Mouse (Mus musculus) spleen, postnatal 10 days (tissue): ENCODE results near the gene Mrpl50.
"Not testable (repeated sequence)": the region's sequence is repeated elsewhere in the genome, so short reads cannot be mapped to it uniquely, and the experiment has no call there.

Experiments used
- DNase-seq, 2 experiments: peaks; one replicate each; pipeline ENCODE4 v3.0.0; 2021 to 2022; ENCODE audit warnings: low spot score in 2 of 2

Mrpl50 gene

DNA sequence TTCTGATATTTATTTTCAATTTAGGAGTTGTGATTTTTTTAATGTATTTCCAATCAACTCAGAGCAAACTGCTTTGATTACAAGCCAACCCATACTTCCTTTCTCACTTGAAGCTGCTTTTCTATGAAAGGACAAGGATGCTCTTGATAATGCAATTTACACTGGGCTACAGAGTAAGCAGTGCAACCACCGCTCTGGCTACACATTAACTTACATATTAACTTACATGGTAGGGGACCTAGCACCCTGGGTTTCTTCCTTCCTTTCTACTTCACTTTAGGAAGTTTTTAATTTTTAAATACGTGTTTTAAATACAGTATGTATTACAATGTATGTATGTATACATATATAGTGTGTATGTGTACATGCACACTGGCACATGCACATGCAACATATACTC lies 11.7 kb downstream of the Mrpl50 start:
- DNase-seq = no peak

DNA sequence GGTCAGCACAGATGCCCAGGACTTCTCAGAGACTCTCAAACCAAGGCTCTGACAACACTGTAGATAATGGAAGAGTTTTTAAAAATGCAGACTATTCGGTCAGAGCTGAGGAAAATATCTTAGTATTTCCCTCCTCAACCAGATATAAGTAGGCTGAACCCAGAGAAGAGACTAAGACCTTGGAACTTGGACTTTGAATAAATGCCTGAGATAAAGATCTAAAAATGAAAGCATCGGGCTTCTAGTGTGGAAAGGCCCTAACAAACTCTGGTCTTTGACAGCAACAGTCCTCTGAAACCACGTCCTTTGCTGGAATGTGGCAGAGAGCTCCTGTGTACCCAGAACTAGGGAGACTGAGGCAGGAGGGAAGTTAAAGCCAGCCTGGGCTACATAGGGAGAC lies 14.5 kb downstream of the Mrpl50 start, which contains the start of gene Baat:
Gene Baat, minus strand, starts transcription at position 172 of the 400 bp plus-strand sequence.
- DNase-seq = no peak

DNA sequence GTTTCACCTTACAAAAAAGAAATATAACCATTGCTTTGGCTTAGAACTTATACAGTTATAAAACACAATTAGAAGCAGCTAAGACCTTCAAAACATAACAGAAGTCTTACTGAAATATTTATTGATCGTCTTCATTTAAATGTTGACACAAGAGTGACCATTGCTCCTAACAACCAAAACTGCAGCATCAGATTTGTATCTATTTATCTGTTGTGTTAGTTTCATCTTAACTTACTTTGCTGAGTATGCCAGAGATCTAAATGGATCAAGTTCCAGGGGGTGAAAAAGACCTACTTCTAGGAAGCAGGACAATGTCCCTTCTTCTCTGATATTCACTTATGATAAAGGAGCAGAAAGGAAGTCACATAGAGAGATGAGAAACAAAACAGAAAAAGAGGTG lies 17.3 kb downstream of the Mrpl50 start:
- no peak for DNase-seq

DNA sequence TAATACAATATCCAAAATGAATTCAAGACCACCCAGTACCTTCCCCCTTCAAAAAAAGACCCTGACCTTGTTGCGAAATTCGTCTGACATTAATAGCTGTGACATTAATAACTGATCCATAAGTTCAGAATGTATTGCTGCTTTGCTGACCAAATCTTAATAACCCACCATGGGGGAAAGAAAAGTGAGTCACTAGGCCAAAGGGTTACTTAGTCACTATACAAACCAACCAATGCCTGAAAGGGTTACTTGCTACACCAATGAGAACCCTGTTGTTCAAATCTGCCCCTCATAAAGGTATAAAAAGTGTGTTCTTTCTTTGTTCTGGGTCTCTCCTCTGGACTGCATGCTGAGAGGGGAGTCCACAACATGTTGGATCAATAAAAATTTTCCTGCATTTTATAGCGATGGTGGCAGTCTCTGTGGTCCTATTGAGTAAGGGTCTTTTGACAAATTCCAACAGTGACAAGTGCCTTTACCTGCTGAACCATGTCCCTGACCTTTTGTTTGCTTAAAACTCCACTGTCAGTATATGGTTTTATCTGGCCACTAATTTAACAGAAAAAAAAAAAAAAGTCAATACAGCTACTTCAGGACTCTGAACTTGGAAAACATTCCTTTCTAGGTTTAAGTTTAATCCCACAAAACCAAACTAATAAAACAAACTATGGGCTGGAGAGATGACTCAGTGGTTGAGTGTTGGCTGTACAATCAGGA lies 34.8 kb downstream of the Mrpl50 start:
- not testable (repeated sequence) for DNase-seq

DNA sequence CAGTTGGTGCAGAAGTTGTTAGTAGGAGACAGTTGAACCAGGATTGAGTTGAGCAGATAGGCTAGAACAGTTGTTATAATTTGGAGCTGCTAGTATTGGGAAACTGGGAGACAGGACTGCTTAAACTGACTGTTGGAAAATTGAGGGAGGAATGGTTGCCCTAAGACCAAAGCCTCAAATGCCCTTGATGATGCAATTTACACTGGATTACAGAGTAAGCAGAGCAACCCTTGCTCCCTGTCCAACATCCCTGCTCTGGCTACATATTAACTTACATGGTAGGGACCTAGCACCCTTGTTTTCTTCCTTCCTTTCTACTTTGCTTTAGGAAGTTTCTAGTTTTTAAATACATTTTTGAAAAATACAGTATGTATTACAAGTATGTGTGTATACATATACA lies 35.5 kb downstream of the Mrpl50 start:
- DNase-seq = no peak

DNA sequence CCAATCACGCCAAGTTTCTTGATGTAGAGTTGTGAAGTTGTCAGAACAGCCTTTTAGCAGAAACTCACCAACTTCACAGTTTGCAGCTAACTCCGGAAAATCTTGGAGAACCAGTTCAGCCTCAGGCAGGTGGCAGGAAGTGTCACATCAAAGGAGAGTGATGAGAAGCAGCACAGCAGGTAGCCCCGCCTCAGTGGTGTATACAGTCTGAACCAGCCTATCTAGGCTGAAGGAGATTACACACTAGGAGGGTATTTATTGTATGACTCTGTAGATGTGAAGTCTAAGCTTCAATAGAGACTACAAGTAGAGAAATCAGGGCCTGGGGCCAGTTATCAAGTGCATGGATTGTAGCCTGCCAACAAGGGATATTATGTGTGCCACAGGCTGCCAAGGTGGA lies 40.0 kb downstream of the Mrpl50 start:
- DNase-seq = no peak

DNA sequence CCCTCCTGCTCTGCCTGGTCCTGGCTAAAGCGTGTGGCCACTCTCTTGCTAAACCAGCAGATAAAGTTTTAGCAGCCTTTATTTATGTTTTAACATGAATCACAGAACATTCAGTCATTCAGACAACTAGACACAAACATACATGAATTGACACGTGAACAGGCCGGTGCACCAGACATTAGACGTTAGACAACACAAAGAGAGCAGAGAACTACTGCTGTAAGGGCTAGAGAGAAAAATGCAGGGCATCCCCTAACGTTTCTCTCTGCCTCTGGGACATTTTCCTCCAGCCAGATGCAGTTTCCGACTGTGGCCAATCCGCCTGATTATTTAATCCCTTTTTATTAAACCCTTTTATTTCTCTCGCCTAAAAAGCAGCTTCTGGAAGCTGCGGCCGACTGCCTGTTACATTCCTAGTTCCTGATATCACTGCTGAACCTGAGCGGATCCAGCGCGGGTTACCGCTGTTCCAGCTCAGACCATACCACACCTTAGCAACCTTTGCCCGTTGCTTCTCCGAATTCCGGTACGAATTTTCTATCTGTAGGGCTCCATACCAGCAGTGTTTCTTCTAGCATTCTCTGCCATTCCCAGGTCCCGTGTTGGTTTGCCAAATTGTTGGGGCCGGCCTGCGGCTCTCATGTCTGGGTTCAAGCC lies 40.7 kb downstream of the Mrpl50 start:
- no peak for DNase-seq

DNA sequence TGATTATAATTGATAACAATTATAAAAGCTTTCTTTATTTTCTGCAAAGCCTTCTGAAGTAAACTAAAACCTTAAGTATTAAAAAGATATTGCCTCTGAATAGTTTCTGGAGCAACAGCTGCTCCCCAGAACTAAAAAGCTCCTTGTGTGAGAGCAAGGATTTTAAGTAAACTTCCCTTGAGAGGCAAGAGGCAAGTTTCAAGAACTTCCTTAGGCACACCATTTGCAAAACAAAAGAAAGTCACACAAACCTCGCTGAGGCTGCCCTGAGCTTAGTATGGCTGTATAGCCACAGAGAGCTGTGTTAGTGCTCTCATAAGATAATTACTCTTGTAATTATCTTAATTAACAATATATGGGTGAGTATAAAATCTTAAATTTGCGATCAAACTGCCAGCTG lies 41.9 kb downstream of the Mrpl50 start:
- DNase-seq = not testable (repeated sequence)

DNA sequence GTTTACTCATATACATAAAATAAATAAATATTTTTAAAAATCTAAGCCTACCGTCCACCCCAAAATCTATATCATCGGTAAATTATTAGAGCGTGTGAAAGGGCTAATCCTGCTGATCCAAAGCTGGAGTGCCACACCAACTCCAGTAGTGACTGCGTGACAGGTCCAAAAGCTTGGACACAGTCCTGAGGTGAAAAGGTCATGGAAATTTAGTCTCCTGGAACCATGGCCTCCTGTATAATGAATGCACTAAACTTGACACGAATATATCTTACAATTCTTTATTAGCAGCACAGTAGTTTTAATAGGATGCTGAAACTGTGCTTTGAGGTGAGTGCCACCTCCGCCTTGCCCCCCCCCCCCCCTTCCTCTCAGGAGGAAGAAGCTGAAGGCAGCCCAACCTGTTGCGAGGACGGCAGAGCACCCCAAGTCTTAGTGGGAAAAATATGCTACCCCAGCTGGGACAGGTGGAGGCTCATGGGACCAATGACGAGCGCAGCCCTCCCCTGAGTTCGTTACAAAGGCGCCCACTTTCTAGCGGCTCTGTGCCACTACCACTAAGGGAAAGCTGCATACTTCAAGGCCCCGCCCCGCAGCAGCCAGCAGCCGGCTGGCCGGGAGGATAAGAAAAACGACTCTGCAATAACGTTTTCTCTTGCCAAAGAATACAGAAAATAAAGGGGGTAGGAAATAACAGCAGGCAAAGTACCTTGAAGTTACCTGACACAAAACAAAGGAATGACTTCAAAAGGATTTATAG lies 42.6 kb downstream of the Mrpl50 start:
- DNase-seq = peak; percentile 36 to 82

DNA sequence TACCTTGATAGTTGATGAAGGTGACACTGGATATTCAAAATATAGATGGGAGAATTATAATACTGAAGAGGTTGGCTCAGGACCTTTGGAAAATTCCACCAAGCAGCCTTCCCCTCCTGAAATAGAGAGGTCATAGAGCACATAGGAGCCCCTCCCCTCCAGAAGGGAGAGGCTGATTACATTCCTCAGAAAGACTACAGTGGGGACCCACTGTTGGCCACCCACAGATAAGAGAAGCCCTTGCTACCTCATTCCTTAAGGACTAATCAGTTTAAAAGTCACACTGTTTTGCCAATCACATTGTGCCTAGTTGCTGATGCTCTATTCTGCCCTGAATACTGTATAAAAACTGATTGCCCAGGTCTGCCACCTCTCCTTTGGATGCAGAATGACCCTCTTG lies 46.3 kb downstream of the Mrpl50 start:
- no peak for DNase-seq

DNA sequence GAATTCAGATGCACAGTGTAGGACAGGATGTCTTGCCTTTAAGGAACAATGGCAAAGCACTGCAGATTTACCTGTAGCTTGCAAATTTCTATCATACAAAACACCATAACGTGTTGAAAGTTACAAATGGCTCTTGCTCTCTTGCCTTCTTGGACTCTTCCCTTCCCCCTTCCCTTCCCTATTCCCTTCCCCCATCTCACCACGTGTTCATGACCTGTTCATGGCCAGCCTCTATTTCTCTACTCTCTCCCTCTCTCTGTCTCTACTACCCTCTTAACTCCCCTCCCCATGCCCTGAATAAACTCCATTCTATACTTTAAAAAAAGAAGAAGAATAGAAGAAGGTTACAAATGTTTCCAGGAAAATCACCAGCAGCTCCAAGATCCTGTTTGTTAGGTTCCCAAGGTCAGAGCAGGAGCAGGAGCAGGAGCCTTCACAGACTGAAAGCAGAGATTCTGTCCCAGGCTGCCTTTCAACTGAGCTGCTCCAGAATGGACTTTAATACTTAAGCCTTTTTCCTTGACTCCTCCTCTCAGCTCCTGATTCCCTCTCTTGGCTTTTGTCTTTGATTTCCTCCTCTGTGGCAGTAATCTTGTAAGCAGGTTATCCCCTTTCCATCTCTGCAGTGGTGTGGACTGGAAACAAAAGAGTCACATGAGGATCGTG lies 47.3 kb downstream of the Mrpl50 start, which contains the start of gene Acnat1:
Gene Acnat1, minus strand, starts transcription at position 478 of the 666 bp plus-strand sequence.
- DNase-seq = no peak

DNA sequence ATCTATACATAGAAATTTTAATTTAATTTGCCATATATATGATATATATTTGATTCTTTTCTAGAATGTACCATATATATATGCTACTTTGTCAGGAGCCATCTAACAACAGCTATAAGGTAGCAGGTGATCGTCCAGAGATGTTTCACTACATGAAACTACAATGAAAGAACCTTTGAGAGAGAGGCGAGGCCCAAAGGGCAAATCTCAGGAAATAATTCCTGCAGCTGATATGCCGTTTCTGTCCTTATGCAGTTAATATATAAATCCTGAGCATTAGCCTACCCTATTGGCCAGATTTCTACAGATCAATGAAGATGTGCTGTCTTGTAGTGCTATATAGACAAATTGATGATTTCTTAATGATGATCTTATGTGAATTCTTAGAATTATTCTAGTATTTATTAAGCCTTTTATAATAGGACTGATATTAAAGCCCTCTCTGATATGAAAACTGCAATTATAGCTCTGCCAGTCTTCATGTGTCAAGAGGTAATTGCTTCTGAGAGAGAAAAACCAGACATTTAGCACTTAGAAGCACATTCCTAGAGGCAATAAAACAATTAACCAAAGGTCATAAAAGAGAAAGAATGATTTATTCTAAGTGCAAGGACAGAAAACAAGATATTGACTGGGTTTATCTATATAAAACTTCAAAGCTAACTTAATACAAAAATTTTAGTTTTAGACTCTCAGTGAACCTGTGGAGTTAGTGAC lies 51.3 kb downstream of the Mrpl50 start:
- DNase-seq = no peak

DNA sequence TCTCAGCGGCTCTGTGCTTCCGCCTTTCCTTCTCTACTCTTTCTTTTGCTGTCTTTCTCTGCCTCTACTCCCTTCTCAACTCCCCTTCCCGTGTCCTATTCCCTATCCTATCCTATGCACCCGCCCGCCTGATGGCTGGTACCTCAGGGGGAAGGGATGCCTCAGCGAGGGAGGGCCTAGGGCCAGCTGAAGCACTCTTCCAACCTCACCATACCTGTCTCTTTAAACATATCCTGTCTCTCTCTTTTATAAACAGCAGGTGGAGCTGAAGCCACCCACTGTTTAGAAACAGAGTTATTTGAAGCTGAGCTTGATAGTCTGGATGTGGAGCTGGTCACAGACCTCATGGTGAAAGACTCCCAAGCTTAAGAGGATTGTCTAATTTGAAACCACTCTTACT lies 53.5 kb downstream of the Mrpl50 start:
- no peak for DNase-seq
